Mouse (Mus musculus): Measurements from ENCODE around the gene Exosc1.

DNA sequence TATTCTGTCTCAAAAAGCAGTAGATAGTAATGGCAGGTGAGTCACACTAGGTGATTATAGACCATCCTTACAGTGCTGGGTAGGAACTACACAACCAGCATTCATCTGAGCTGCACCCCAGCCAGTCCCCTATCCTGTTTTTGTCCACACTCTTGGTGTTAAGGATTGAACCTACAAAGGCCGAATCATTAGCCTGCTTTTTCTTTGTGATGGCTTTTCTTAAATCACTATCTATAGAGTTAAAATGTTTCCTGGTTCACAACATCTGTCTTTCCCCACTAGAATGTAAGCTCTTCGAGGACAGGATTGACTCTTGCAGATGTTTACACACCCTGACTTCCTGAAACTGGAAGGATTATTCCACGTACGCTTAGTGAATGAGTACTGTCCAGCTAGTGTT is 13.8 kb downstream of the Exosc1 start:
- no peak for TF ChIP-seq CTCF (conservative IDR thresholded peaks at IDR 0.05; ENCODE audit: low read length)
- no peak for TF ChIP-seq NANOG (IDR thresholded peaks at IDR 0.05; ENCODE audit: borderline replicate concordance, low read length)
